Mouse (Mus musculus): Measurements from ENCODE around the gene Cbx5.

Gene Cbx5

GRCm38 (mm10) chr15:103173251-103173650 lies 66.4 kb downstream of the Cbx5 start:
- DNase-seq (ENCODE audit: low spot score in 2 of 2) = no peak

DNA sequence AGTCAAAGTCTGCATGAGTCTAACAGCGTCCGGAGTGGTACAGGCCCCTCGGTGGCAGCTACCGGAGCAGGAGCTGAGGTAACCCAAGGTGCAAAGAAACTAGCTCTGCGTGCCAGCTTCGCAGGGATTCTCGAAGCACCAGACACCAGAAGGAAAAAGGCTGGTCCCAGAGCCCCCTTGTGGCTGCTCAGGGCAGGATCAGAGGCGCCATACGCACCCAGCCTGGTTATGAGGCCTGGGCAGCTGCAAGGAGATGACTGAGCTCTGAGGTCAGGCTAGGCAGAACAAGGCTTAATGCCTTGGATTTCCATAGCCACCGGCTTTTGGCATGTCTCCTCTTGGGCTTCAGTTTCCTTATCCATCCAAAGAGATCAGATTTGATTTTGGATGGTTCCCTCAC lies 67.1 kb downstream of the Cbx5 start:
- DNase-seq (ENCODE audit: low spot score in 2 of 2) = peak in 1 of 2 experiments; percentile 41

DNA sequence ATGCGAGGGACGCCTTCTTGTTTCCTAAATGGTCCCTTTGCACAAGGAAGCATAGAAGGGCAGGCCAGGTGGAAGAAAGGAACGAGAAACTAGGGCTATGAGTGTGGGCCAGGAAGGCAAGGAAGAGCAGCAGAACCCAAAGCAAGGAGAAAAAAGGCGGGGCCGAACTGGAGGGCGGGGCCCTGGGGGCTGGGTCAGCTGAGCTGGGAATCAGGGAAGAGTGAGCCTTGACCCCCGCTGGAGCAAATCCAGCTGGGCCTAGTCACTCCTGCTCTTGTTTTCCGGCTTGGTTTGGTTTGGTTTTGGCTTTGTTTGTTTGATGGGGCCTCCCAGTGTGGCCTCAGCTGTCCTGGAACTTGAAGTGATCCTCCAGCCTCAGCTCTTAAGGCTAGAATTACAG lies 68.3 kb downstream of the Cbx5 start:
- no peak for DNase-seq (ENCODE audit: low spot score in 2 of 2)

- no peak for DNase-seq (ENCODE audit: low spot score in 2 of 2)
These were observed 69.3 kb downstream of the Cbx5 start for GRCm38 (mm10) chr15:103170316-103170679.

GRCm38 (mm10) chr15:103169612-103170315 lies 69.9 kb downstream of the Cbx5 start:
- DNase-seq (ENCODE audit: low spot score in 2 of 2) = no peak

DNA sequence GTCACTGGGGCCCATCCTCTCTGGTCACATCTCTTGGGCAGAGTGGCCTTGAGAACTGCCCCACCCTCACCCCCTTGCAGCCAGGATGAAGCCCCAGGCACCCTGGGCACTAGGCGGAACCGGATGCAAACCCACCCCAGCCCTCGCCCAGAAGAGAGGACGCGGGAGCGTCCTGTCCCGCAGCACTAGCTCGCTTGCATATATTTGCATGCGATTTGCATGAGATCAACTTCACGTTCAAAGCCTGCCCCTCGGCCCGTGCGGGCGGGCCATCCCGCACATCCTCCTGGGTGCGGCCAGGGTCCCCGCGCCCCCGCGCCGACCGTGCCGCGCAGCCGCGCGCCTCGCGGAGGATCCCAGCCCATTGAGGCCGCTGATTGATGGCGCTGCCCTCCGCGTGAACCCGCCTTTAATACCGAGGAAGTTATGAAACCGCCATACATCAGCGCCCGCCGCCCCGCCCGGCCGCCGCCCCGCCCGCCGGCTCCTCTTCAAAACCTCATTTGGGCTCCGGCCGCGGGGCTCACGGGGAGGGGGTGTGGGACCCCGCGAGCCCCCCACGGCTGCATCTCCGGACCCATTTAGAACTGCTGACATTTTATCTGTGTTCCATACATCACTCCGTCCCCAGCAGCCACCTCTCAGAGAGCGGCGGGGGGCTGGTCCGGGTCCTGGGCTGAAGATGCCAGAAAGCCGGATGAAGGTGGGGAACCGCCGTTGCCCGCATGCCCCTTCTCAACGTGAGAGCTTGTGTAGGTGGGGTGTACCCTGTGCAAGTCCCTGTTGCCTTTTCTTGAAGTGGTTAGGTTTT lies 70.6 kb downstream of the Cbx5 start:
- DNase-seq (ENCODE audit: low spot score in 2 of 2) = peak; percentile 35 to 73

DNA sequence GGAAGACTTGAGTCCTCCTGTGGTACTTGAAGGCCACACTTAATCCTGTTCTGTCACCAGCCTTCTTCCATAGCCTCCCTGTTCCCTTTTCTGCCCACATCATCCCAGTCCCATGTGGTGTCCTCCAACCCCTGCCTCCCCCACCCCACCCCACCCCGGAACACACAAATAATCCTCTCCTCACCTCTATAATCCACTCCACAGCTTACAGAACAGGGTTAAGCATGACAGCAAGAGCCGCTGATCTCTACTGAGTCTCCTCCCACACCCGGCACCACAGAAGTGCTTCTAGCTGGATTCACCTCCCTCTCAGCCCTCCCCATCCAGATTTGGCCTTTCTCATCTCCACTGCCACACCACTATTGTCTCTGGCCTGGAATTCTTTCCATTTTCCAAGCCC lies 71.8 kb downstream of the Cbx5 start:
- no peak for DNase-seq (ENCODE audit: low spot score in 2 of 2)

DNA sequence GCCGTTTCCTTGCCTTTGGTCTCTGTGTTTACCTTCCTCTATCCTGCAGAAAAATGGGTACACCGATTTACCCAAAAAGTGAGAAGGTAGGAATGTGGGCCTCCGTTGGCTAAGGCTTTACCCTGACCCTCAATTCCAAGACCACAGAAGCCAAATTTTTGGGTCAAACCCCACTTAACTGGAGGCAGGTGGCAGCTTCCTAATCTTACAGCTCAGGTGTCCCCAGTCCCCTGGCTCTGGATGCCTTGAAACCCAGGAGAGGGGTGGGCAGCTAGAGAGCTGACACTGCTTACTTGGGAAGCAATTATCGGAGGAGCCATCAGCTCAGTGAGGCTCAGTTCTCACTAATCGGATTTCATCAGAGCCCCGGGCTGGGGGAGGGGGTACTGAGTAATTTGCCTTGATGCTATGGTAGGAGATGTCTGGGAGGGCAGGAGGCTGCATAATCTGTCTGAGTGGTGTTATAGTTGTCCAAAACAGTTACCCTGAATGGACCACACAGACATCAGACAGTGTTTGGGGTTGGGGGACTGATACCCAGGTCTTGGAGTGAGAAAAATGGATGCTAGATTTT lies 72.5 kb downstream of the Cbx5 start, which contains the start of gene Smug1:
TSS of gene Smug1 (minus strand) at position 51 of the 574 bp plus-strand sequence.
- DNase-seq (ENCODE audit: low spot score in 2 of 2) = no peak

GRCm38 (mm10) chr15:103165924-103166323 lies 73.7 kb downstream of the Cbx5 start:
- no peak for DNase-seq (ENCODE audit: low spot score in 2 of 2)

GRCm38 (mm10) chr15:103165379-103165778 lies 74.2 kb downstream of the Cbx5 start:
- peak; percentile 77 to 92 for DNase-seq (ENCODE audit: low spot score in 2 of 2)

GRCm38 (mm10) chr15:103163182-103163919 lies 76.3 kb downstream of the Cbx5 start:
- DNase-seq (ENCODE audit: low spot score in 2 of 2) = peak; percentile 75 to 85

DNA sequence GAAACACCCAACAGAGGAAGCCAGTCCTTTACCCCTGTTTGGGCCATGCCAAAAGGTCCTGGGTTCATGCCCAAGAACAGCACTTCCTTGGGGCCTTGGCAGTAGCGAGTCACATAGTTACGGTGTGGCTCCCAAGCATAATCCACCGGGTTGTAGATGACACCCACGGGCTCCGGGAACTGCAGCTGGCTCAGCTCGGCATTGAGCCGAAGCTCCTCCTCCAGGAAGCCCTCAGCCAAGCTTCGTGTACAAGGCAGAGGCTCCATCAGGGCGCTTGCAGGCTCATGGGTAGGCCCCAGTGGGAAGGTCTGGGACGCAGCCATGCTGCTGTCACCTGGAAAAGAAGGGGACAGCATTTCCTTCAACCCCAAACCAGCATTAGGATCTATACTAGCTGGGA lies 82.0 kb downstream of the Cbx5 start:
- DNase-seq (ENCODE audit: low spot score in 2 of 2) = no peak

DNA sequence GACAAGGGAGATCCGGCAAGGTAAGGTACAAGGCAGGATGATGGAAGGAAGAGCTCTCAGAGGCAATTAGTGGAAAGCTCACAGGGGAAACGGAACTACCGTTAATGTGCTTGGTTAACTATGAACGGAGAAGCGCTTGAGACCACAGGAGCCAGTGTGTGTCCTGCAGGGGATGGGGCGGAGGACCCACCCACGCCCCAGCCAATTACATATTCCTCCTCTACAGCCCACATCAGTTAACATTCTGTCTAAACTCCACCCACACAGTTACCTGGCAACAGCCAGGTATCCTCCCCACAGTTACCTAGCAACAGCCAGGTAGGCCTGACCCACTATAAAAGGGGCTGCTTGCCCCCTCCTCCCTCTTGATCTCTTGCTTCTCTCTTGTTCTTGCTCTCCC lies 82.7 kb downstream of the Cbx5 start:
- DNase-seq (ENCODE audit: low spot score in 2 of 2) = no peak

DNA sequence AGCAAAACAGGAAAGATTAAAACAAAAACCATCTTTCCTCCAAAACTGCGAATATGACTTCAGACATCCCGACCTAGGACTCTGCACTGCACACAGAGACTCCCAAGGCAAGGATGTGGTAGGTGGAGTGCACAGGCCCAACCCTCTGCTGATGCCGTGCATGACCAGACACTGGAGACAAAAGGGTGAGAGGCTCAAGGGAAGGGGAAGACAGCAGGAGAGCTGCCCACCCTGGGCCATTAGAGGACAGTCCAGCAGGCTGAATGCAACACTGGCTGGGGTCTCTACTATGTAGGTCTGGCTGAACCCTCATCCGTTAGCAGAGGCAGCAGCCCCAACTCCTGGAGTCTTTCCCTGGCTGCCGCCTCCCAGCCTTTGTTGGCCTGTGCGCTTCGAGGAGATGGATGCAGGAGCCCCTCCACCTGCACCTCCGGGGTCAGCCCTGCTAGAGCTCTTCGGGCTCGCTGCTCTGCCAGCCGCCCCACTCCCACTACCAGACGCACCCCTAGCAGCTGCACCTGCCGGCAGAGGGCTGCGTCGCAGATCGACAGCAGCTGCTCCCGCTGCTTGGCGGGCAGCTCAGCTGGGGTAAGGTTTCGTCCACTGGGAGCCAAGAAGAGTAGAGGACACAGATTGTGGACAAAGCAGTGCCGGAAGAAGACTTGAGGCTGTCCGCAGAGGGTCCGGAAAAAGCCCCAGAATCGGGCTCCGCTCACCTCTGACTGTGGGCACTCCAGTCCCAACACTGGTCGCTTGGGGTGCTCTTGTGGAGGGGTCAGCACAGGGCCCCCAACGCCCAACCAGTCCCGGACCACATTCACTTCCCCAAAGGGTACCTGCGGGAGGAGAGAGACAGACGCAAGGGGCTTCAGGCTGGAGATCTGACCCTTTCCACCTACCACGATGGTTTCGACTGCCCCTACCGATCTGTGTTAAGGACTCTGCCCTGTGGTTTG lies 84.0 kb downstream of the Cbx5 start:
- no peak for DNase-seq (ENCODE audit: low spot score in 2 of 2)

DNA sequence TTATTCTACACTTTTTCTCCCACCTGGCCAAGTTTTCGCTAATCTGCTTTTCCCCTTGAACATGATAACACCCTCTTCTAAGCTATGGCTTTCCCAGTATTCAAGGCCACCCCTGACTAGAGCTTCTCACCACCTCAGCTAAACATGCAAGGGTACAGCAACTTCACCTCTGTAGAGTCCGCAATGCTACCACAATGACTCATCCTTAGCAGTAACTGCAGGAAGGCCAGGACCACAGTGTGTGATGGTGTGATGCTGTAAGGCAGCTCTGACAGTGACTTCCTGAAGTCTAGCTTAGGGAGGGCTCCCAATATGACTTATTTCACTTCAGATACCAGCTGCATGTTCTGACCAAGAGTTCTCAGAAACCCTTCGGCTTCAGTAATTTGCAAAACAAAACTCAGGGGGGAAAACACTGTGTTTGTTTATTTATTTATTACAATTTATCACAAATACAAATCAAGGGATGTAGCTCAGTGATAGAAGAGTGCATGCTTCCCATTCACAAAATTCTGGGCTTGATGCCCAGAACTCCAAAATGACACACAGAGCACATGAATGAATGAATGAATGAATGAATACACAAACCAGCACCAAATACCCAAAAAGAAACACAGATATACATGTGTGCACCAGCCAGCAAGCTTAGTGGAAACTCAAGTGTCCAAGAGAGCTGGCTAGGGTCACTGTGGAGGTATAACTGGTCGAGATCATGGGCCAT lies 86.6 kb downstream of the Cbx5 start:
- no peak for DNase-seq (ENCODE audit: low spot score in 2 of 2)

DNA sequence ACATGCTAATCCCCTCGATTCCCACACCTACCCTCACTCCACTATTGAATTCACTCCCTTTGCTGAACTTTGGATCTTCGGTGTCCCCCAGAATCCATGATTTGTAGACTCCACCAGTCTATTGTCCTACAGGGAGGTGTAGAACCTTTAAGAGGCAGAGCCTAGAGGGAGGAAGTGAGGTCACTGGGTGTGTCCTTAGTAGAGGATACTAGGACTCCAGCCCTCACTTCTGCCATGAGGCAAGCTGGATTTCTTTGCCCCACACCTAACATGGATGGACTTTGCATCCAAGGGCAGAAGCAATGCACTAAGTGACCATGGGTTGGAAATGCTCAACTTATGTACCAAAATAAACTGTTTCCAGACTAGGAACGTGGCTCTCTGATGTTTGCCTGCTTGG lies 87.2 kb downstream of the Cbx5 start:
- no peak for DNase-seq (ENCODE audit: low spot score in 2 of 2)

GRCm38 (mm10) chr15:103147779-103148178 lies 91.8 kb downstream of the Cbx5 start:
- DNase-seq (ENCODE audit: low spot score in 2 of 2) = no peak

- DNase-seq (ENCODE audit: low spot score in 2 of 2) = no peak
These were observed 92.3 kb downstream of the Cbx5 start for GRCm38 (mm10) chr15:103147422-103147690.

DNA sequence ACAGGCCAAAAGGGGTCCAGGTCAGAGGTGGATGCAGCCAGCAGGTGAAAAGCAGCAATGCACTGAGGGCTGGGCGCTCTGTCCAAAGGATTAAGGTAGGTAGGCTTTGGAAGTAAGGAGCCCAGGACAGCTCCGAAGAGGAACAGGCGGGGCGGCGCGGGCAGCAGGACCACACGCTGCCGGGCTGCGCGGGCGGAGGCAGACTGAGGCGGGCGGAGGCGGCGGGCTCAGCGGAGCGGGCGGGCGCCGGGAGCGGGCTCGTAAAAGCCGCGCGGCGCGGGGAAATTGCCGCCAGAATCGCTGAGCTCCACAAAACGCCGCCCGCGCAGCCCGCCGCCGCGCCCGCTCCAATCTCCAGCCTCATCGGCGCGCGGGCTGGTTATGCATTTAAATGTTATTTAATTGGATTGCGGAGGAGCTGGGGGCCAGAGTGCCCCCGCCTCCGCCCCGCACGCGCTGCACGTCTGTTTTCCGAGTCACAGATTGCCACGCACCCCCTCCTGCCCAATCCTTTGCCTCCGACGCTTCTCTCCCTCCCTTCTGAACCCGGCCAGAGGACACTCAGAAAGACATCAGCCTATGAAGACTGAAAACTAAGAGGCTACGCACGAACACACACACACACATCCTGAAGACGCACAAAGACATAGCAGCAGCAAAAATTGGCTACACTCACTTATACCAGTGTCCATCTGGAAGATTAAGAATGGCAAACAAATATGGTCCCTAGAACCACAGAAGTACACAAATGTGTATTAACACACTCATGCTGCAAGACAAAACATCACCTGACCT lies 92.8 kb downstream of the Cbx5 start:
- DNase-seq (ENCODE audit: low spot score in 2 of 2) = no peak

All from spleen, postnatal 4 days (tissue).